ENCODE assay signal across 29 mouse cellular contexts in the genomic region with DNA sequence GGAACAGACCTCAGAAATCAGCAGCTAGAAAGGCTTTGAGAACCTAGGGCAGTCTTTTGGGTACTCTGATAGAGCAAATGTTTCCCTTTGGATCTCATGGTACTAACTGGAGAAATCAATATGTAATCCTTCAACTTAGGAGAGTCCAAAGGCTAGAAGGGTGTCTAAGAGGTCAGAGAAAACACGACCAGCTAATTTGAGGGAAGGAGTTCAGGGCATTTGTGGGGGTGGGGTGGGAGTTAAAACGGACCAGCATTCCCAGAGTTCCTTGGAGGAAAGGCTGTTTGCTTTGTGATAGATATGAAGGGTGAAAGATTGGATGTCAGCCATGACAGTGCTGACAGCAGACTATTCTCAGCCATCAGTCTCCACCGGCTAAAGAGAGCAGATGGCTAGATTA. TPM values are rescaled to one million over a fixed set of nuclear protein-coding genes. Genes with fewer than 3 reads are reported as not detected.
A peak's percentile ranks its signal among the peaks of the same experiment; 100 is the strongest.
DNase-seq lines count a peak whose midpoint lies in the region; ATAC-seq lines count a peak whose summit lies in the region.
"Had no signal": no experiment of that assay in that cellular context is flagged by ENCODE, and none has a peak within 500 bp of the region (broad histone marks: within the 10 kb centered on the region; RNA-seq: fewer than 3 reads in every experiment).

No protein-coding gene starts in this region.

- no peak overlapping the region for H3K4me3 ChIP-seq in heart, embryonic 13.5 days
- no peak overlapping the region for H3K4me3 ChIP-seq in forebrain, embryonic 14.5 days (ENCODE audit: low read depth, low read length)
- H3K4me3 ChIP-seq: hindbrain, embryonic 12.5 days; left cerebral cortex, adult 2 months had no signal

- H3K9ac ChIP-seq in heart, embryonic 13.5 days: no peak overlapping the region
- H3K9ac ChIP-seq in forebrain, embryonic 14.5 days (ENCODE audit: low read length): no peak overlapping the region
- H3K9ac ChIP-seq: hindbrain, embryonic 12.5 days had no signal

- peaks cover 29% of the 10 kb centered on the region for H3K4me1 ChIP-seq in heart, embryonic 13.5 days
- H3K4me1 ChIP-seq in forebrain, embryonic 14.5 days (ENCODE audit: control insufficient read depth, insufficient read depth, low read length): no peaks in the 10 kb centered on the region

- H3K9me3 ChIP-seq in heart, embryonic 13.5 days: no peaks in the 10 kb centered on the region
- H3K9me3 ChIP-seq in forebrain, embryonic 14.5 days (replicated peaks; ENCODE audit: control insufficient read depth, low read length): no peaks in the 10 kb centered on the region
- H3K9me3 ChIP-seq: embryonic facial prominence, embryonic 10.5 days; hindbrain, embryonic 12.5 days; limb, embryonic 10.5 days had no signal

- H3K4me2 ChIP-seq in heart, embryonic 13.5 days: no peak overlapping the region
- H3K4me2 ChIP-seq in forebrain, embryonic 14.5 days (ENCODE audit: low read length): no peak overlapping the region
- H3K4me2 ChIP-seq: hindbrain, embryonic 12.5 days; midbrain, embryonic 11.5 days had no signal

- WGBS in heart, embryonic 13.5 days: 10% methylated on average over 3 of the region's 3 CpGs
- WGBS in forebrain, embryonic 14.5 days: 69% methylated on average over 3 of the region's 3 CpGs

- H3K27ac ChIP-seq in heart, embryonic 13.5 days (replicated peaks): 0 out of 2 replicates have a peak overlapping the region, but pooled peaks have one; percentile 65
- H3K27ac ChIP-seq in forebrain, embryonic 14.5 days (ENCODE audit: low read depth, low read length): no peak overlapping the region
- H3K27ac ChIP-seq: embryonic facial prominence, embryonic 10.5 days; hindbrain, embryonic 12.5 days; left cerebral cortex, adult 2 months; limb, embryonic 10.5 days had no signal

- ATAC-seq in heart, embryonic 13.5 days (ENCODE audit: extremely low read depth, insufficient number of reproducible peaks, low FRiP score, low TSS enrichment): no peak
- no peak for ATAC-seq in forebrain, embryonic 14.5 days
- ATAC-seq: forebrain, embryonic 16.5 days had no signal

- no peaks in the 10 kb centered on the region for H3K27me3 ChIP-seq in heart, embryonic 13.5 days (replicated peaks)
- no peaks in the 10 kb centered on the region for H3K27me3 ChIP-seq in forebrain, embryonic 14.5 days (replicated peaks; ENCODE audit: control insufficient read depth, insufficient read depth, low read length)

- DNase-seq in heart, adult 11 months: no peak
- peak; percentile 4 for DNase-seq in induced T-regulatory cell, adult 2 months (ENCODE audit: low read depth)
- peak; percentile 88 for DNase-seq in kidney, adult 9 months
- DNase-seq in kidney, postnatal 36 days: peak; percentile 79 to 81
- no peak for DNase-seq in forebrain, embryonic 14.5 days (ENCODE audit: low spot score)
- DNase-seq in gastrocnemius, postnatal 4 days (ENCODE audit: low spot score in 2 of 2): no peak
- DNase-seq: adrenal gland, postnatal 25 days; cerebellum, adult 9-11 months; gastrocnemius, postnatal 10 days; heart, postnatal 14 days; liver; lung, adult 2 months; lung, postnatal 14 days; thymus, adult 18-20 months; thymus, postnatal 4 days had no signal

- peaks cover 6% of the 10 kb centered on the region for H3K36me3 ChIP-seq in heart, embryonic 13.5 days
- H3K36me3 ChIP-seq in forebrain, embryonic 14.5 days (ENCODE audit: control insufficient read depth, insufficient read depth, low read length): no peaks in the 10 kb centered on the region
- H3K36me3 ChIP-seq: hindbrain, embryonic 12.5 days had no signal

RNA-seq across cellular contexts. Expression of gene Nphp3, which starts 1.7 kb away (rescaled TPM):
- 4.1 and 4.8 TPM in 2 replicates for polyA plus RNA-seq in heart, embryonic 13.5 days (2015; fragmentation: Nextera tagmentation; extraction: Ambion mirVana)
- 1.9 and 2.2 TPM in 2 replicates for polyA plus RNA-seq in forebrain, embryonic 14.5 days (2014; fragmentation: Nextera tagmentation; extraction: Ambion mirVana)
- 1 to 10 TPM; 4.8 to 6.5 TPM for total RNA-seq in gastrocnemius, postnatal 4 days (2021)

RNA-seq across cellular contexts. Expression of gene Gm28305, which starts 39.9 kb away (rescaled TPM):
- polyA plus RNA-seq in heart, embryonic 13.5 days (2015; fragmentation: Nextera tagmentation; extraction: Ambion mirVana): not detected in 2 replicates
- not detected in 2 replicates for polyA plus RNA-seq in forebrain, embryonic 14.5 days (2014; fragmentation: Nextera tagmentation; extraction: Ambion mirVana)
- not detected for total RNA-seq in gastrocnemius, postnatal 4 days (2021)
- total RNA-seq: adrenal gland, postnatal 25 days; ES-E14; gastrocnemius, postnatal 10 days; heart, postnatal 14 days; layer of hippocampus, postnatal 10 days; left cerebral cortex, adult 2 months; megakaryocyte progenitor cell, adult 5-6 weeks; midbrain, postnatal 0 days; neutrophil, adult 5-6 weeks had no signal
- polyA plus RNA-seq: cortical plate, adult 2 months; embryonic facial prominence, embryonic 10.5 days; forebrain, embryonic 16.5 days; hindbrain, embryonic 12.5 days; limb, embryonic 10.5 days; lung, adult 2 months; midbrain, embryonic 11.5 days; midbrain, postnatal 0 days; stomach, embryonic 16.5 days had no signal

Comparison
In these comparisons a context has a peak if more than half of its experiments do, and no peak if none do; other contexts are left out.
1. DNase-seq: peak in induced T-regulatory cell, adult 2 months (single experiment), kidney, adult 9 months (single experiment) and kidney, postnatal 36 days (2 of 2); none in heart, adult 11 months (single experiment), forebrain, embryonic 14.5 days (single experiment) and gastrocnemius, postnatal 4 days (0 of 2).